Mouse (Mus musculus) G1E (cell line): Measurements from ENCODE around the gene Zdhhc23.

Experiments
- CTCF ChIP-seq: IDR thresholded peaks from 2 replicates; pipeline ENCODE4 v1.5.1; 2012; ENCODE audit warnings: low read depth, low read length, inconsistent platforms, mixed read lengths
- GATA1 ChIP-seq: IDR thresholded peaks from 2 replicates; pipeline ENCODE4 v1.6.1; 2012; ENCODE audit warnings: borderline replicate concordance, low read length, inconsistent platforms, mixed read lengths
- GATA2 ChIP-seq: IDR thresholded peaks from 2 replicates; pipeline ENCODE4 v1.6.1; 2012; ENCODE audit warnings: low read depth, low read length, inconsistent platforms, borderline replicate concordance
- POLR2AphosphoS5 ChIP-seq: IDR thresholded peaks from 2 replicates; pipeline ENCODE4 v1.6.1; 2012; ENCODE audit warnings: low read depth, low read length, inconsistent platforms; ENCODE audit not compliant: insufficient replicate concordance
- TAL1 ChIP-seq: conservative IDR thresholded peaks from 2 replicates; pipeline ENCODE4 v1.6.1; 2012; ENCODE audit warnings: low read depth, low read length, inconsistent platforms, mixed read lengths

- TF ChIP-seq CTCF: no peak
- no peak for TF ChIP-seq GATA1
- no peak for TF ChIP-seq TAL1
- no peak for TF ChIP-seq POLR2AphosphoS5
- no peak for TF ChIP-seq GATA2
Observed at GRCm38 (mm10) chr16:43935892-43936291, 43.7 kb downstream of the Zdhhc23 start.
